Comparison of ENCODE assay signal across 7 mouse cellular contexts in genomic region chr11:77513811-77514170, GRCm38 (mm10). TPM values are rescaled to one million over a fixed set of nuclear protein-coding genes. Genes with fewer than 3 reads are reported as not detected.
DNase-seq lines count a peak whose midpoint lies in the region; ATAC-seq lines count a peak whose summit lies in the region.

No protein-coding gene starts in this region.

- peaks cover 58% of the 10 kb centered on the region for H3K27me3 ChIP-seq in forebrain, embryonic 10.5 days (ENCODE audit: poor library complexity, severe bottlenecking)
- H3K27me3 ChIP-seq in midbrain, embryonic 14.5 days (ENCODE audit: control insufficient read depth, insufficient read depth, low read length), result peaks cover 36% of the 10 kb centered on the region

- H3K9ac ChIP-seq in midbrain, embryonic 14.5 days (replicated peaks; ENCODE audit: low read length), result no peak overlapping the region

- peak; percentile 15 to 63 for DNase-seq in spleen, postnatal 4 days (ENCODE audit: low spot score in 2 of 2)
- no peak for DNase-seq in spleen, adult 18-20 months
- DNase-seq in forebrain, embryonic 10.5 days (ENCODE audit: extremely low spot score, low spot score), result no peak
- peak; percentile 43 for DNase-seq in kidney, adult 9 months
- peak; percentile 25 for DNase-seq in midbrain, embryonic 14.5 days
- no peak for DNase-seq in natural killer cell, adult 2 months (ENCODE audit: low spot score in 2 of 2)
- no peak for DNase-seq in layer of hippocampus, adult 18-20 months (ENCODE audit: low spot score in 2 of 2)

- H3K4me2 ChIP-seq in midbrain, embryonic 14.5 days (ENCODE audit: low read length), result peak overlapping the region; percentile 98

- WGBS in forebrain, embryonic 10.5 days, result 2% methylated on average over 10 of the region's 10 CpGs
- WGBS in midbrain, embryonic 14.5 days, result 6% methylated on average over 10 of the region's 10 CpGs

- H3K4me3 ChIP-seq in forebrain, embryonic 10.5 days, result peak overlapping the region; percentile 72
- H3K4me3 ChIP-seq in midbrain, embryonic 14.5 days (replicated peaks; ENCODE audit: low read depth, low read length), result peak overlapping the region; percentile 58

- H3K36me3 ChIP-seq in forebrain, embryonic 10.5 days (replicated peaks), result peaks cover 24% of the 10 kb centered on the region
- H3K36me3 ChIP-seq in midbrain, embryonic 14.5 days (ENCODE audit: control insufficient read depth, insufficient read depth, low read length), result no peaks in the 10 kb centered on the region

- H3K9me3 ChIP-seq in forebrain, embryonic 10.5 days, result no peaks in the 10 kb centered on the region
- no peaks in the 10 kb centered on the region for H3K9me3 ChIP-seq in midbrain, embryonic 14.5 days (ENCODE audit: control insufficient read depth, low read length)

- H3K4me1 ChIP-seq in forebrain, embryonic 10.5 days, result peaks cover 68% of the 10 kb centered on the region
- H3K4me1 ChIP-seq in midbrain, embryonic 14.5 days (ENCODE audit: control insufficient read depth, insufficient read depth, low read length), result peaks cover 30% of the 10 kb centered on the region

- peak overlapping the region; percentile 88 for H3K27ac ChIP-seq in forebrain, embryonic 10.5 days
- H3K27ac ChIP-seq in midbrain, embryonic 14.5 days (replicated peaks; ENCODE audit: low read depth, low read length), result no peak overlapping the region

- ATAC-seq in midbrain, embryonic 14.5 days (ENCODE audit: low FRiP score, low TSS enrichment), result no peak

RNA-seq across cellular contexts. Expression of gene Abhd15, which starts 1.1 kb away (rescaled TPM):
- 4.7 and 5.5 TPM in 2 replicates for polyA plus RNA-seq in forebrain, embryonic 10.5 days (2016; fragmentation: Nextera tagmentation; extraction: Ambion mirVana)
- 1.8 and 2.0 TPM in 2 replicates for polyA plus RNA-seq in midbrain, embryonic 14.5 days (2014; fragmentation: Nextera tagmentation; extraction: Ambion mirVana)
- total RNA-seq in layer of hippocampus, adult 18-20 months (2021), result 1 to 10 TPM; 1.4 to 1.7 TPM

RNA-seq across cellular contexts. Expression of gene Trp53i13, which starts 2.0 kb away (rescaled TPM):
- polyA plus RNA-seq in forebrain, embryonic 10.5 days (2016; fragmentation: Nextera tagmentation; extraction: Ambion mirVana), result 30.4 and 32.7 TPM in 2 replicates
- 11.7 and 12.0 TPM in 2 replicates for polyA plus RNA-seq in midbrain, embryonic 14.5 days (2014; fragmentation: Nextera tagmentation; extraction: Ambion mirVana)
- 1 to 10 TPM; 6.7 to 7.5 TPM for total RNA-seq in layer of hippocampus, adult 18-20 months (2021)

RNA-seq across cellular contexts. Expression of gene Gm10392, which starts 5.2 kb away (rescaled TPM):
- 0.10 TPM in 2 replicates for polyA plus RNA-seq in forebrain, embryonic 10.5 days (2016; fragmentation: Nextera tagmentation; extraction: Ambion mirVana)
- not detected in 2 replicates for polyA plus RNA-seq in midbrain, embryonic 14.5 days (2014; fragmentation: Nextera tagmentation; extraction: Ambion mirVana)
- not detected for total RNA-seq in layer of hippocampus, adult 18-20 months (2021)

RNA-seq across cellular contexts. Expression of gene Git1, which starts 20.4 kb away (rescaled TPM):
- polyA plus RNA-seq in forebrain, embryonic 10.5 days (2016; fragmentation: Nextera tagmentation; extraction: Ambion mirVana), result 12.2 and 12.8 TPM in 2 replicates
- polyA plus RNA-seq in midbrain, embryonic 14.5 days (2014; fragmentation: Nextera tagmentation; extraction: Ambion mirVana), result 23.1 and 25.1 TPM in 2 replicates
- total RNA-seq in layer of hippocampus, adult 18-20 months (2021), result 100 to 1,000 TPM; 304 to 343 TPM

RNA-seq across cellular contexts. Expression of gene Ankrd13b, which starts 24.3 kb away (rescaled TPM):
- polyA plus RNA-seq in forebrain, embryonic 10.5 days (2016; fragmentation: Nextera tagmentation; extraction: Ambion mirVana), result 9.2 and 9.4 TPM in 2 replicates
- polyA plus RNA-seq in midbrain, embryonic 14.5 days (2014; fragmentation: Nextera tagmentation; extraction: Ambion mirVana), result 42.6 and 43.7 TPM in 2 replicates
- 10 to 100 TPM; 79.4 to 82.3 TPM for total RNA-seq in layer of hippocampus, adult 18-20 months (2021)

Comparison
In these comparisons a context has a peak if more than half of its experiments do, and no peak if none do; other contexts are left out.
1. DNase-seq: peak in spleen, postnatal 4 days (2 of 2), kidney, adult 9 months (single experiment) and midbrain, embryonic 14.5 days (single experiment); none in spleen, adult 18-20 months (0 of 2), forebrain, embryonic 10.5 days (single experiment), natural killer cell, adult 2 months (0 of 2) and layer of hippocampus, adult 18-20 months (0 of 2).